13 mouse cellular contexts compared by ENCODE assay signal in genomic region chr1:63768112-63768511, GRCm38 (mm10). TPM values are rescaled to one million over a fixed set of nuclear protein-coding genes. Genes with fewer than 3 reads are reported as not detected.
DNase-seq lines count a peak whose midpoint lies in the region; ATAC-seq lines count a peak whose summit lies in the region.
"Had no signal": no experiment of that assay in that cellular context is flagged by ENCODE, and none has a peak within 500 bp of the region (broad histone marks: within the 10 kb centered on the region; RNA-seq: fewer than 3 reads in every experiment).

No protein-coding gene starts in this region.

- no peak overlapping the region for H3K4me2 ChIP-seq in limb, embryonic 11.5 days (ENCODE audit: low read depth, severe bottlenecking)
- H3K4me2 ChIP-seq: hindbrain, embryonic 13.5 days had no signal

- H3K27me3 ChIP-seq in limb, embryonic 11.5 days (ENCODE audit: control insufficient read depth, insufficient read depth, low read length), result no peaks in the 10 kb centered on the region
- H3K27me3 ChIP-seq: hindbrain, embryonic 13.5 days had no signal

- no peak overlapping the region for H3K4me3 ChIP-seq in limb, embryonic 11.5 days (ENCODE audit: low read depth, low read length)
- H3K4me3 ChIP-seq: hindbrain, embryonic 13.5 days had no signal

- H3K27ac ChIP-seq in limb, embryonic 11.5 days (replicated peaks; ENCODE audit: low read depth, low read length), result no peak overlapping the region
- H3K27ac ChIP-seq: hindbrain, embryonic 13.5 days had no signal

- peaks cover 11% of the 10 kb centered on the region; the same call in 1 of the 2 replicates for H3K4me1 ChIP-seq in limb, embryonic 11.5 days (ENCODE audit: control insufficient read depth, insufficient read depth, low read length)

- ATAC-seq in limb, embryonic 11.5 days (ENCODE audit: insufficient number of reproducible peaks, low FRiP score, low TSS enrichment, low read depth), result peak; percentile 60; the same call in 1 of the 2 replicates

- no peaks in the 10 kb centered on the region for H3K9me3 ChIP-seq in limb, embryonic 11.5 days (ENCODE audit: control insufficient read depth, low read length)
- H3K9me3 ChIP-seq: hindbrain, embryonic 13.5 days had no signal

- 36% methylated on average over 8 of the region's 8 CpGs for WGBS in limb, embryonic 11.5 days

- DNase-seq in cerebellum, postnatal 10 days, result peak; percentile 55 to 59
- no peak for DNase-seq in cerebellum, adult 11 months
- peak; percentile 38 for DNase-seq in kidney, postnatal 10 days
- no peak for DNase-seq in kidney, postnatal 25 days
- DNase-seq in embryo, embryonic 11 days, result peak; percentile 72
- peak; percentile 52 for DNase-seq in limb, embryonic 11.5 days (ENCODE audit: low spot score)
- DNase-seq in ovary, postnatal 36 days (ENCODE audit: low spot score), result no peak
- no peak for DNase-seq in spleen, postnatal 14 days (ENCODE audit: low spot score in 2 of 2)
- DNase-seq: adrenal gland, postnatal 10 days; lung, postnatal 36 days; thymus, postnatal 14 days had no signal

- H3K9ac ChIP-seq in limb, embryonic 11.5 days (ENCODE audit: low read length), result no peak overlapping the region
- H3K9ac ChIP-seq: hindbrain, embryonic 13.5 days had no signal

- H3K36me3 ChIP-seq in limb, embryonic 11.5 days (ENCODE audit: control insufficient read depth, insufficient read depth, low read length), result no peaks in the 10 kb centered on the region
- H3K36me3 ChIP-seq: hindbrain, embryonic 13.5 days had no signal

RNA-seq across cellular contexts. Expression of gene 4933402D24Rik, which starts 1.0 kb away (rescaled TPM):
- polyA plus RNA-seq in limb, embryonic 11.5 days (2014; fragmentation: Nextera tagmentation; extraction: Ambion mirVana), result 0.10 and 0.19 TPM in 2 replicates
- polyA plus RNA-seq: spleen, adult 2 months had no signal

RNA-seq across cellular contexts. Expression of gene Fastkd2, which starts 37.7 kb away (rescaled TPM):
- polyA plus RNA-seq in limb, embryonic 11.5 days (2014; fragmentation: Nextera tagmentation; extraction: Ambion mirVana), result 75.3 and 76.9 TPM in 2 replicates

RNA-seq across cellular contexts. Expression of gene Mdh1b, which starts 38.0 kb away (rescaled TPM):
- 0.16 TPM in 1 of 2 replicates, not detected in the other for polyA plus RNA-seq in limb, embryonic 11.5 days (2014; fragmentation: Nextera tagmentation; extraction: Ambion mirVana)
- polyA plus RNA-seq: spleen, adult 2 months had no signal

Comparison
In these comparisons a context has a peak if more than half of its experiments do, and no peak if none do; other contexts are left out.
1. DNase-seq: peak in cerebellum, postnatal 10 days (2 of 2), kidney, postnatal 10 days (single experiment), embryo, embryonic 11 days (single experiment) and limb, embryonic 11.5 days (single experiment); none in cerebellum, adult 11 months (single experiment), kidney, postnatal 25 days (0 of 2), ovary, postnatal 36 days (single experiment) and spleen, postnatal 14 days (0 of 2).